Mouse (Mus musculus) gastrocnemius, postnatal 25 days (tissue): ENCODE data around the gene Dapk3. TPM values are rescaled to one million over a fixed set of nuclear protein-coding genes. Genes with fewer than 3 reads are reported as not detected.
"Not testable (repeated sequence)": the region's sequence is repeated elsewhere in the genome, so short reads cannot be mapped to it uniquely, and the experiment has no call there.

Experiments
- DNase-seq: peaks from one replicate; pipeline ENCODE4 v3.0.0; 2022
- total RNA-seq, 2 experiments: library from RNA; stranded (reverse); gene quantifications; 1 replicate in 1 of 2; 2 replicates in 1 of 2; pipeline ENCODE4 v1.2.3; 2021

Gene Dapk3
- total RNA-seq, 2 experiments from 2014 or later: 22.3 to 22.4 TPM

DNA sequence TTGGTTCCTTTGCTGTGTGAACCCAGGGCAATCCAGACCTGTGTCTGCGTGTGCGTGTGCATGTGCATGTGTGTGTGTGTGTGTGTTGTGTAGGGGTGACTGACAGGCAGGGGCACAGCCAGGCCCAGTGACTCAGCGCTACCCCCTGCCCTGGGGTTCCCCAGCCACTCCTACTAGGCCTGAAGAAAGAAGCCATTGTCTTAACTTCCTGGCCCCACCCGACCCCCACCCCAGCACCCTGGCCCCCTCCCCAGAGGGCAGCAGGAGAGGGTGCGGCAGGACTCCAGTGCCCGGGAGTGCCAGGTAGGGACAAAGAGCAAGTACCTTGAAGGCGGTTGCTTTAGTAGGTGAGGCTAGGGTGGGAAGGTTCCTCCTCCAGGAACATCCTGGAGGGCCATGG, 37.0 kb upstream of the Dapk3 start:
- DNase-seq: no peak

DNA sequence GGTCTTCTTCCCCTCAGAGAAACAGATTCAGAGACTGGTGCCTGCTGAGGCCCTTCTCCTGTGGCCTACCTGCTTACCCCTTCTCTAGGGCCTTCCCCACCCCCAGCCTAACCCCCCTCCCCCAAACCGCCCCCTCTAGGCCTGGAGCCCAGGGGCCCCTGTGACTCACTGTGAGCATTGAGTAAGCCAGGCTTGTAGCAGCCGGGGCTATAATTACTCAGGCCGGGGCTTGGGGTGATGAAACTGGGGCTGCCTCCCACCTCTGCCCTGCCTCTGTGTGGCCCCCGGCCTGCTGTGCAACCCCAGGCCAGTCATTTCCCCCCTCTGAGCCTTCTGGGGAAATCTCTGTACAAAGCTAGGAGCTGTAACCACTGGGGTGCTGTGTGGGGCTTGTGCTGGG, 36.5 kb upstream of the Dapk3 start:
- DNase-seq: no peak

DNA sequence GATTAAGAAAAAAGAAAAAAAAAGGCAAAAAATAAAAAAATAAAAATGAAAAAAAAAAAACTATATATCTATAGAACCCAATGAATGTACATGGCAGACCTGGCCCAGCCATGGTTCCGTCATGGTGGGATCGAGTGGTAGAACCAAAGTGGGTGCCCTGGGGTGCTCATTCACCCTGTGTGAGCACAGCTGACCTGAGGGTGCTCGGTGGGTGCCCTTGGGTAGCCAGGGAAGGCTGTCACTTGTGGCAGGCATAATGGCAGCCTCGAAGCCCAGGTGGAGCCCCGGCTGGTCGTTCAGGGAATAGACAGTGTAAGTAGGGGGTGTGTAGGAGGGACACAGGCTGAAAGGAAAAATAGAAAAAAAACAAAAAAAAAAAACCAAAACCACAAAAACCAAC, 31.5 kb upstream of the Dapk3 start:
- DNase-seq: no peak

DNA sequence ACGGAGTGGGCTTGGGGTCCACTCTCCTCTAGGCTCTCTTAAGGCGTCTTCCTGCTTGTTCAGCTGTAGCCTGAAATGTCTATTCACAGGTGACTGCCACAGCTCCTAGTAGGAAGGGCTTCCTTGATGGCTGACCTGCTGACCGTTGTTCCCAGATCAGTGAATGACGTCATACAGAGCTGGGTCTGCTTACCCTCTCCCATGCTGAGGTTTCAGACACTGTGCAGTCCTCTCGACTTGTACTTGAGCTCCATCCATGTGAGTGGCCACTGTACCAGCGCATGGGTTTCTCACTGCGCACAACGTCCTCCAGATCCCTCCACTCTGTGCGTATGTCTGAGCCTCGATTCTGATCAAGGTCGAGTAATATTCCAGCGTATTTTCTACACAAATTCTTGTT, 30.2 kb upstream of the Dapk3 start:
- no peak for DNase-seq

DNA sequence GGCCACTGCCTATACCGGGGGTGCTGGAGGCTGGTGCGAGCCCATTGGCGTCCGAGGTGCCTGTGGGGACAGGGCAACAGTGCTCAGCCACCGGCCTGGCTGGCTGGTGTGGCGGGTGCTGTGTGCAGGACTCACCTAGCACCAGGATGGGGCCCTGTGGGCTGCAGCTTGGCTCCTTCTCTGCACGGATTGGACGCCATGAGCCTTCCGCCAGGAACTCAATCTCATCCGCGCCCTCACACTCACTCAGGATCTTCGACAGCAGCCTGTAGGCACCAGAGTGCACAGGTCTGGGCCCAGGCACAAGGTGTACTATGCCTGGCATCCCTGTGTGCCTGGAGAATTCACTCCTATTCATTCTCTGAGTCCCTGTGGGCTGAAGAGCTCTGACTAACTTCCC, 28.5 kb upstream of the Dapk3 start:
- DNase-seq: no peak

DNA sequence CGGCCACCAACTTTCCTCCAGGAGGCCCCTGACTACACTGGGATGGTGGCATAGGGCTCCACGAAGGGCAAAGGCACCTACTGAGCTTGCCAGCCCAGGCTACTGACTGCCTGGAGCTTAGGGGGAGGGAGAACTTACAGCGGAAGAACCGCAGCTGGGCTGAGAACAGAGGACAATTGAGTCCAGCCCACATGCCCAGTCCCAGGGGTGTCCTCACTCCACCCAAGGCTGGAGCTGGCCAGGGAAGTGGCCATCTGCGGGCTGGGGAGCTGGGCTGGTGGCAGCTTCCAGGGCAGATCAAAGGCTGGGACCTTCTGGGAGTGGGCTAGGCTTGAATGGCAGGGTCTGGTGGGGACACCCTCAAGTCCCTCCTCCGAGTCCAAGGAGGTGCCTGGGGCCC, 28.1 kb upstream of the Dapk3 start:
- DNase-seq: no peak

DNA sequence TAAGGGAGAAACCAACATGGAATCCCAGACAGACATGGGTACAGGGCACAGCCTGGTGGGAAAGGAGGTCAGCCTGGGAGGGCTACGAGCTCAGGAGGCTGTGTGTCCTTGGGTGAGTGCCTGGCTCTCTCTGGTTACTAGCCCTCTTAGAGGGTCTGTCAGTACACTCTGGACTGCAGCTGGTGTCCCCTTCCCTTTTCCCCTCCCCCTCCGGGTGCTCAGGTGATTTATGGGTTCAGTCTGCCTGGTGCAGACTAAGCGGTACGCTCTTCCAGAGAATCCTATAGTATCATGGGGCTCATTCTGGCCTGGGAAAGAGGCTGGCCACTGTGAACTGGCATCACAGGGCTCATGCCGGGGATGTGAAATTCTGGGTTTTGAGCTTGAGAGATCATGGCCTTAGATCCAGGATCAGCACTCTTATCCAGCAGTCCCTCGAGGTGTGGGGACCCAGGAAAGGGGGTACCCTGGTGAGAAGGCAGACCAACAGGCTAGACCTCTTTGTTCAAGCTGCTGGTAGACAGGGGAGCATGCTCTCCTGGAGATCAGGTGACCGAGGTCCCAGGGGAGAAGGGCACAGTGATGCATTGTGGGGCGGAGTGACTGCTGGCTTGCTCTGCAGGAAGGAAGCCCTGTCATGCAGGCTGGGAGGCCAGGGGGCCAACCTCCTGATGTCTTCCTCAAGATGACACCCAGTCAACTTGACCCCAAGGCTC, 21.0 kb upstream of the Dapk3 start:
- no peak for DNase-seq

DNA sequence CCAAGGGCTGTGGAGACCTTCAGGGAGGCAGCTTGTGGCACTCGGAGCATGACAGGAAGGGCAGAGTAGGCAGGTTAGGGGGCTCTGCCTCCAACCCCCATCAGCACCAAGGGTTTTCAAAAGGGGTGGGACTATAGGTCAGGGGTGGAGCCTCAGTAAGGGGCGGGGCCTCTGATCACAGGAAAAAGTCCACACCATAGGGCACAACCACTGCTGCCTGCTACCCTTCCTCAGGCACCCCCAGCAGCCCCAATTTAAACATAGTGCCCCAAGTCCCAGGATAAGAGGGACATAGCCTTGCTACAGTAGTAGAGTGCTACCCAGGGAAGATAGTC, 20.5 kb upstream of the Dapk3 start:
- no peak for DNase-seq

DNA sequence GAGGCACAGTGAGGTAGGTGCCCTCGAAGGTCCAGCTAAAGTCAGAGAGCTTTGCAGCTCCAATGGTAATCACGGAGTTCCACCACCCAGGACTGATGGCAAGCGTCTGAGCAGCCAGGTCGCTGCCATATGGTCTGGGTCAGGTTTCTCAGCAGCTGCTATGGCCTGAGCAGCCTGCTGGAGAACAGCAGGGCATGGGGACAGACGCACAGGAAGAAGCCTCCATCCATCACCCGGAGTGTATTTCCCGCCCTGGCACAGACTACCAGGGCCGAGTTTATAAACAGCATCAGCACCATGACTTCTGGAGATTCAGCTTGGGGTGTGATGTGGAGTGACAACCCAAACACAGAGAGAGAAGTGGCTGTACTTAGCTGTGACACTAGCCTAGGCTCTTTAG, 17.7 kb upstream of the Dapk3 start:
- no peak for DNase-seq

DNA sequence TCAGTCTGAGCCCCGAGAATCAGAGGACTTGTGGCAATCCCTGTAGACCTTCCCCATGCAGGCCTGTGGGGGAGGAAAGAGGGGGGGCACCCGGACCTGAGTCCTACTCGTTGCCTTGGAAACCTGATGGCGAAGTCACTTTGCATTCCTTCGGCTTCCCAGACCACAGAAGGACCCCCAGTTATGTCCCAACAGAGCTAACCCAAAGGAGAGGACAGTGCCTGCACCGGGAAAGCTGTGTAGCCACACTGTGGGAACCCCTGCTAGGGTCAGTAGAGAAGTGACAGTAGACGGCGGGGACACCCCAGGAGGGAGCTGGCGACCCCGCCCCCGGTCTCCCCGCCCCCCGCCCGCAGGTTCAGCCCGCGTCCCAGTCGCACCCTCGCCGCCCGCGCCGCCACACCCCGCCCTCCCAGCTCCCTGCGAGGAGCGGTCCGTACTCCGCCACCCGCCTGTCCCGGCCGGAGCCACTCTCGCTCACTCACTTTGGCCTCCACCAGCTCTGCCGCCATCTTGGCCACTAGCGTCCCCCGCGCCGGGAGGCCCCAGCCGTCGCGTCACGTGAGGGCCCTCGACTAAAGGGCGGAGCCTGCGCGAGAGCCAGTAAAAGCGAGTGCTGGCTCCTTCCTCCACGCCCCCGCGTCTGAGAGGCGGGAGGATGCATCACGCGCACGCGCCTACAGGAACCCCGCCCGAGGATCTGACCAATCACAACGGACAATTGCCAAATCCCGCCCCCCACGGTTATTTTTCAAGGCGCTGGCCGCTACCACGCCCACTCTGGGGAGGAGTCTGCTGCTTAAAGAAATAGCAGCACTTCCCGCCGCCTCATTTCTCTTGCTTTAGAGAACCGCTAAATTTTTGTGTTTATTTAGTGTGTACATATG, 15.4 kb upstream of the Dapk3 start, which contains the start of gene Pias4:
TSS of gene Pias4 (minus strand) at position 724 of the 887 bp plus-strand sequence.
- peak; percentile 100 for DNase-seq

DNA sequence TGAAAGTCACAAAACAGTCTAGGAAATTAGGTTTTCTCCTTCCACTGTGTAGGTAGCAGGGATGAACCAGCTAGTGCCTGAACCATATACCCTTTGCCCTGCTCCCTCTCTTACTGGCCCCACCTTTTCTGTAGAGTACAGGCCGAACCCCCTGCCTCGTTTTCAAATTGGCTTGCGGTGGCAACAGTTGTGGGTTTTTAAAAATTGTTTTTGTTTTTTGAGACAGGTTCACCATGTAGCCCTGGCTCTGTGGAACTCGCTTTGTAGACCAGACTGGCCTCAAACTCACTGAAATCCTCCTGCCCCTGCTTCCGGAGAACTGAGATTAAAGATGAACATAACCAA, 14.7 kb upstream of the Dapk3 start:
- DNase-seq: no peak

DNA sequence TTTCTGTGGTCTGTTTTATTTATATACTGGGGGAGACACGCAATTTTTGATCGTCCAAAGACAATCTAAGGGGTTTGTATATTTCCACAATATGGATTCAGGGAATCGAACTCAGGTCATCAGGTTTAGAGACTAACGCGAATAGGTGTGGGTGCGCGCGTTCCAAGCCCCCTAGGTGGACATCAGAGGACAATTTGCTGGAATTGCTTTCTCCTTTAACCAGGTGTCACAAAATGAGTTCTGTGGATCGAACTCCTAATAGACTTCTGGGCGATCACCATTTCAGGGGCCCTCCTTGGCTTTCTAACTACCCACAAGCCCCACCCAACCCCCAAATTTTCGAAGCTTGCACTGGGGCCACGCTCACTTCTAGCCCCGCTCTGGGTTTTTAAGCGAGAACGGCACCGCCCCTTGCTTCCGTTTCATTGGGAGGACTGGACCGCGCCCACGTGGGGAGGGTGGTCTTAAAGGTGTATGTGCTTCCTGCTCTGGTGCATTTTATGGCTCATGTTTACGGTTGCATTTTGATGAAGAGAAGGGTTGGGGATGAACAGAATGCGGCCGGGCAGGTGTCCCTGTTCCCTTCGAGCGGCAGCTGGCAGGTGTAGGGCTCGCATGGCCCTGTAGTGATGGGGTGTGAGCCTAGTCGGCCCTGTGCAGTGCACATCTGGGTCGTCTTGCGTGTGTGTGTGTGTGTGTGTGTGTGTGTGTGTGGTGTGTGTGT, 14.1 kb upstream of the Dapk3 start:
- DNase-seq: peak; percentile 84

DNA sequence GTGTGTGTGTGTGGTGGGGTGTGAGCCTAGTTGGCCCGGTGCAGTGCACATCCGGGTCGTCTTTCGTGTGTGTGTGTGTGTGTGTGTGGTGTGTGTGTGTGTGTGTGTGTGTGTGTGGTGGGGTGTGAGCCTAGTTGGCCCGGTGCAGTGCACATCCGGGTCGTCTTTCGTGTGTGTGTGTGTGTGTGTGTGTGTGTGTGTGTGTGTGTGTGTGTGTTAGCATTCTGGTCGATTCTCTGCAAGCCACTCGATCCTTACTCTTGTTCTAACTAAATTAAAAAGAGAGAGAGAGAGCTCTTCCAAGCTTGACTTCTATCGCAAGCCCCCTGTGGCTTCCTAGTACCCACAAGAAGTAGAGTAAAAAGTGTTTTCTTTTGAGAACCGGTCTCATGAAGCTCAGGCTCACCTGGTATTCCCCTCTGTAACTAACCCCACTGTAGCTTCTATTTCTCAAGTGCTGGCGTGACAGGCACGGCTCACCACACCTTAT, 13.3 kb upstream of the Dapk3 start:
- not testable (repeated sequence) for DNase-seq

DNA sequence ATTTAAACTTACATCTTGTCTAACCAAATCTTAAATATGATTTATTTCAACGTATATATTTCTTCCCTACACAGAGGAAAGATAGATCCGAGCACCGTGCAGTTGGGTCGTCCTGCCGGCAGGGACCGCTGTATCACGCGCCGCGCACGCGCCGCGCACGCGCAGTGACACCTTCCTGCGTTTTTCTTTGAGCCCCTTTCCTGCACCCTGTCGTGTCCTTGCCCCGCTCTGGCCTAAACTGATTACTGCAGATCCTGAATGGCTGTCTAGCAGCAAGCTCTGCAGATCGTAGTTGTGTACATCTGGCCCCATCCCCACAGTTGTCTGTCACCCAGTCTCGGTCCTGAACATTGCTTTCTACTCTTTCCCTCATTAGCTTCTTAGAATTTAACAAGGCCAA, 9.7 kb upstream of the Dapk3 start:
- peak; percentile 78 for DNase-seq

DNA sequence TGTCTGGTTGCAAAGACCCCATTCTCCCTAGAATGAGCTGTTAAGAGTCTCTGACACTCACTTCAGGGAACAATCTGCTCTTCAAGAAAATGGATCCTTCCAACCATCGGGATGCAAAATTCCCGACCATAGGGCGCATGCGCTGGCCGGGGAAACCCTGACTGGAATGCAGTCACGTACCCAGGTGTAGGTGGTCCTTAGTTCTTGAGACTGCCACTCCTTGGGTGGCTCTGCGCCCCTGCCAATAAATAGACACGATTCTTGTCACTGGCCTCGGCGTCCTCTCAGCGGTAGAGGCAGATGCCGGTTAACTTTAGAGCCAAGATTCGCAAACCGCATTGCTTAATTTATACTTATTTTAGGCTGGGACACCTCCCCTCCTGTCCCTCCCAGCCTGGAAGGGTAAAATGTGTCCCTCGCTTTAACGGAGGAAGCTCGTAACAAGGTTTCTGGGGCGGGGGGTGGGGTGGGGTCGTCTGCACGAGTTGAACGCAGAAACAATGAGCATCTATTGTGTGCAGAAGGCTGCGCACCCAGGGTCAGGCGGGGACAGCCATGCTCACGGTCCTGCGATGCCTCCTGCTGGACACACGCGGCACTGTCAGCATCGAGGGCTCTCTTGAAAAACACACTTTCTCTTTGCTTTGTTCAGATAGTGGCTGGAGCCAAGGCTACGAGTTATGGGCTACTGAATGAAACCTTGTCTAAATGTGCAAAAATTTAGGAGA, 8.0 kb upstream of the Dapk3 start:
- DNase-seq: peak; percentile 82

DNA sequence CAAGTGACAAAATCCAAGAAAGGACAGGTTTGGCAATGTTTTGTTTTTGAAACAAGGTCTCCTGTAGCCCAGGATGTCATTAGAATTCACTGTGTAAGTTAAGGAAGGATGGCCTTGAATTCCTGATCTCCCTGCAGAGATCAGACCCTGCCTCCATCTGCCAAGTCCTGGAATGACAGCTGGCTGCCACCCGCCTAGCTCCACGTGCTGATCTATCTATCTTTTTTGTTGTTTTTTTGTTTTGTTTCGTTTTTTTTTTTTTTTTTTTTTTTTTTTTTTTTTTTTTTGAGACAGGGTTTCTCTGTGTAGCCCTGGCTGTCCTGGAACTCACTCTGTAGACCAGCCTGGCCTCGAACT, 7.5 kb upstream of the Dapk3 start:
- DNase-seq: not testable (repeated sequence)

DNA sequence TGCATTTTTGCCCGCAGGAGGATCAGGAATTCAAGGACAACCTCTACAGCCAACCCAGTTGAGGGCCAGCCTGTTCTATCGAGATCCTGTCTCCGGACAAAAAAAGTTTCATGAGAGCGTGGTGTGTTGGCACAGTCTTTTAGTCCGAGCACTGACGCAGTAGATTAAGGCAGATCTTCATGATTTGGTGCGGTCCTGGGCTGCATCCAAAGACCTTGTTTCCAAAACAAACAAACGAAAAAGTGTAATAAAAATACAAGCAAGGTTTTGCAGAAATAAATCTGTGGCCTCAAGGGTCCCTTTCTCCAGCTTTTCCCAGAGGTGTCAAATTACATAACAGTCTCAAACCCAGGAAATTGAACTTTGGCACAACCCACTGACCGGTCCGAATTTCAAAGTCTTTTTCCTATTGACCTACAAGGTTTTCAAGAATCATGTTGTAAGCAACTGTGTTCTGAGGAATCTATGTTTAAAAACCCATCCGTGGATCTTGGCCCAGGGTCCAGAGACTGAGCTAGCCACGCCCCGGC, 6.8 kb upstream of the Dapk3 start:
- DNase-seq: no peak

DNA sequence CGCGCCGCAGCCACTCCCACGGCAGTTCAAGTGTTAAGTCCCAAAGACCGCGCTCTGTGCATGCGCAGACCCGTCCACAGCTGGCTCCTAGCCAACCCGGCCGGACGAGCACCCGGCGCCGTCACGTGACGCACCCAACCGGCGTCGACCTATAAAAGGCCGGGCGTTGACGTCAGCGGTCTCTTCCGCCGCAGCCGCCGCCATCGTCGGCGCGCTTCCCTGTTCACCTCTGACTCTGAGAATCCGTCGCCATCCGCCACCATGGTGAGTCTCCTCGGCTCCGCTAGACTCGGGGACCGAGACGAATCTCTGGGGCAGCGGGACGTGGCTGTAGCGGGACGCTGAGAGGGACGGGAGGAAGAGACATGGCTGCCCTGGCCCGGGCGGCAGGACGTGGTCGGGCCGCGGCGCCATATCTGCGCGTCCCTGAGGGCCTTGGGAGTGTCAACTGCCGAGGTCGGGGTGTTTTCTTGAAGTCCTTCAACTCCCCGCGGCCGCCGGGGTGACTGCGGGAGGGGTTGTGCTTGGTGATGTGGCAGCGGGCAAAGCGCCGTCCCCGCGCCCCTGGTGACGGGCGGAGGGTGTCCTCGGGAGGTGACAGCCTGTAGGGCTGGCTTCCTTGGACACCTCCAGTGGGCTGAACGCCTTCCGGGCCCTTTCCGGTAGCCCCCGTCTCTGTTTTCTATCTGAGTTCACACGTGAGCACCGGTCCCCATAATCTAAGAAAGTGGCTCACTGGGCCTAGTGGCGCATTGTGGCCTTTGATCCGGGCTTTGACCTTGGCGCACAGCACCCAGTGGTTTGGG, 6.1 kb upstream of the Dapk3 start, which contains the start of gene Eef2:
TSS of gene Eef2 (plus strand) at position 166 of the 806 bp plus-strand sequence.
- DNase-seq: peak; percentile 97

DNA sequence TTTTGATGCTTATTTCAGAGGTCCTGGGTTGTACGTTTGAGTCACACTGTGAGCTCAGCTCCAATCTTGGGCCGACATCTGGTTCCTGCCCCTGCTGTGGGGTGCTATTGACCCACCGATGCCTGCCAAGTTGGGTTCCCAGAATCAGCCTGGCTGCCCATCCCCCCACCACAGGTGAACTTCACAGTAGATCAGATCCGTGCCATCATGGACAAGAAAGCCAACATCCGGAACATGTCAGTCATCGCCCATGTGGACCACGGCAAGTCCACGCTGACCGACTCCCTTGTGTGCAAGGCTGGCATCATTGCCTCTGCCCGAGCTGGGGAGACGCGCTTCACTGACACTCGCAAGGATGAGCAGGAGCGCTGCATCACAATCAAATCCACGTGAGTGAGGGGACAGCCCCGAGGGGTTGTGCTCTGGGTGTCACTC, 5.3 kb upstream of the Dapk3 start:
- no peak for DNase-seq

DNA sequence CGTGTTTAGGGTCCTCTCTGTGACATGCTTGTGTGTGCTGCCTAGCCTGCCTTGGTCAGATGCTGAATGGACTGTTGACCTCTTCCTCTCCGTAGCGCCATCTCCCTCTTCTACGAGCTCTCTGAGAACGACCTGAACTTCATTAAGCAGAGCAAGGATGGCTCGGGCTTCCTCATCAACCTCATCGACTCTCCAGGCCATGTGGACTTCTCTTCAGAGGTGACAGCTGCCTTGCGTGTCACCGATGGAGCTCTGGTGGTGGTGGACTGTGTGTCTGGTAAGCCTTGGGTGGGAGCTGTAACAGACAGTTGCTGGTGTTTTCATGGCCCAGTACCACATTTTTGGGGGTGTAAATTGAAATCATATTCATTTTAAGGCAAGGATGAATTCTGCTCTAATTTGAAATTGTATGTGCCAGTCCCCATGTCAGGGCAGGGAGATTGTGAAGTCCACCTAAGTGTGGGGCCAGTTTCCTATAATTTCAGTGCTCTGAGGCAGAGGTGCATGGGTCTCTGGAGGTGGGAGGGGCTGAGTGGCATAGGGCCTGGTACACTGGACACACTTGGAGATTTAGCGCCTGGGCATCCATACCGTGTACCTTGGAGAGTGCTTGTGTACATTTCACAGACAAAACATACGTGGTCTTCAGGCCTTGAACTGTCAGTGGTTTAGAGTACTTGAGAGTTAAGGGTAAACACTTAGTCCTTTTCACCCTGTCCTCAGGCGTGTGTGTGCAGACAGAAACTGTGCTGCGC, 4.7 kb upstream of the Dapk3 start:
- no peak for DNase-seq
